ENCODE assay signal across 8 mouse cellular contexts in the genomic region with DNA sequence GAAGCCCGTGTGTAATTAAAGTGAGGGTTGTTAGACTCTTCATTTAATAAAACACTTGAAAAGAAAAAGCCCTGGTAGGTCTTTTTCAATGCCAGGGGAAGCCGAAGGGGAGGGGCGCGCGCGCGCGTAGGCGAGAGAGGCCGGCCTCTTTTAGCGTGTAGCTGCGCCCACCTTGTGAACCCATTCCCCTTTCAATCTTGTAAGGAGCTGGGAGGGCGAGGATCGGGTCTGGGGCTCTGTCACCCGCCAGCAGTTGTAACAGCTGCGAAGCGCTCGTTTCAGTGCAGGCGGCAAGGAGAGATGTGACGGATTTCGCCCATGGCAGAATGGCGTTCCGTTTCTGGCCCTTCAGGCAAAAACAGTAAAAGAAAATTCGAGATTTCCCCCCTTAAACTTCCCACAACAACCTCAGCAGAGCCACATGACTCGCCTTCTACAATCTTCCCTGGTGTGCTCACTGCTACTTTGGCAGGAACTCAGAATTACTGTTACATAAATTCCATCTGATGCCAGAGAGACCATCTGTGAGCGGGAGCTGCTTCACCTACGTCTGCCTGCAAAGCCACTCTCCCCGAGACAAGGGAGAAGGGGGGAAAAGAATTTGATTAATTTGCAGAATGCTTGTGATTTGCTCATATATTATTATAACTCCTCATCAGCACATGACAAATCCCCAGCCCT.
A peak's percentile ranks its signal among the peaks of the same experiment; 100 is the strongest.
DNase-seq lines count a peak whose midpoint lies in the region; ATAC-seq lines count a peak whose summit lies in the region.

No protein-coding gene starts in this region.

- H3K9ac ChIP-seq in heart, embryonic 12.5 days = peak overlapping the region; percentile 69
- peak overlapping the region; percentile 43 for H3K9ac ChIP-seq in neural tube, embryonic 11.5 days (ENCODE audit: low read length)

- ATAC-seq in heart, embryonic 12.5 days (ENCODE audit: insufficient number of reproducible peaks, low FRiP score) = no peak
- no peak for ATAC-seq in neural tube, embryonic 11.5 days (ENCODE audit: insufficient read depth, low FRiP score, low TSS enrichment)

- peak overlapping the region; percentile 55 for H3K4me3 ChIP-seq in heart, embryonic 12.5 days
- H3K4me3 ChIP-seq in neural tube, embryonic 11.5 days (ENCODE audit: low read depth, low read length) = peak overlapping the region; percentile 25; the same call in 1 of the 2 replicates

- H3K27me3 ChIP-seq in heart, embryonic 12.5 days (replicated peaks) = peaks cover 44% of the 10 kb centered on the region
- H3K27me3 ChIP-seq in neural tube, embryonic 11.5 days (ENCODE audit: control insufficient read depth, insufficient read depth, low read length) = no peaks in the 10 kb centered on the region

- DNase-seq in heart, adult 11 months = peak; percentile 95
- no peak for DNase-seq in heart, postnatal 4 days
- DNase-seq in embryo, embryonic 10 days (ENCODE audit: low spot score) = peak; percentile 60
- peak; percentile 60 to 90 for DNase-seq in left cerebral cortex, adult 8-10 months (ENCODE audit: low spot score in 2 of 2)
- DNase-seq in neural tube, embryonic 11.5 days (ENCODE audit: low spot score) = peak; percentile 41
- DNase-seq in urinary bladder, postnatal 4 days (ENCODE audit: low spot score in 2 of 2) = no peak
- no peak for DNase-seq in adrenal gland, adult 2 months

- no peaks in the 10 kb centered on the region for H3K9me3 ChIP-seq in heart, embryonic 12.5 days (replicated peaks)
- H3K9me3 ChIP-seq in neural tube, embryonic 11.5 days (ENCODE audit: control insufficient read depth, low read length) = no peaks in the 10 kb centered on the region

- H3K4me2 ChIP-seq in heart, embryonic 12.5 days = peak overlapping the region; percentile 88
- H3K4me2 ChIP-seq in neural tube, embryonic 11.5 days (ENCODE audit: low read depth) = peak overlapping the region; percentile 43

- peaks cover 10% of the 10 kb centered on the region for H3K4me1 ChIP-seq in heart, embryonic 12.5 days (replicated peaks)
- peaks cover 19% of the 10 kb centered on the region for H3K4me1 ChIP-seq in neural tube, embryonic 11.5 days (ENCODE audit: control insufficient read depth, insufficient read depth, low read length)

- no peak overlapping the region for H3K27ac ChIP-seq in heart, embryonic 12.5 days (ENCODE audit: poor library complexity, severe bottlenecking)
- H3K27ac ChIP-seq in neural tube, embryonic 11.5 days (ENCODE audit: low read depth, low read length) = peak overlapping the region; percentile 36; the same call in 1 of the 2 replicates

- 7% methylated on average over 28 of the region's 28 CpGs for WGBS in heart, embryonic 12.5 days
- 7% methylated on average over 28 of the region's 28 CpGs for WGBS in neural tube, embryonic 11.5 days

- H3K36me3 ChIP-seq in heart, embryonic 12.5 days = no peaks in the 10 kb centered on the region
- no peaks in the 10 kb centered on the region for H3K36me3 ChIP-seq in neural tube, embryonic 11.5 days (ENCODE audit: control insufficient read depth, insufficient read depth, low read length)

Comparison
In these comparisons a context has a peak if more than half of its experiments do, and no peak if none do; other contexts are left out.
1. DNase-seq: peak in heart, adult 11 months (single experiment), embryo, embryonic 10 days (single experiment), left cerebral cortex, adult 8-10 months (2 of 2) and neural tube, embryonic 11.5 days (single experiment); none in heart, postnatal 4 days (single experiment), urinary bladder, postnatal 4 days (0 of 2) and adrenal gland, adult 2 months (single experiment).